Comparison of ENCODE assay signal across 7 mouse cellular contexts in the genomic region with DNA sequence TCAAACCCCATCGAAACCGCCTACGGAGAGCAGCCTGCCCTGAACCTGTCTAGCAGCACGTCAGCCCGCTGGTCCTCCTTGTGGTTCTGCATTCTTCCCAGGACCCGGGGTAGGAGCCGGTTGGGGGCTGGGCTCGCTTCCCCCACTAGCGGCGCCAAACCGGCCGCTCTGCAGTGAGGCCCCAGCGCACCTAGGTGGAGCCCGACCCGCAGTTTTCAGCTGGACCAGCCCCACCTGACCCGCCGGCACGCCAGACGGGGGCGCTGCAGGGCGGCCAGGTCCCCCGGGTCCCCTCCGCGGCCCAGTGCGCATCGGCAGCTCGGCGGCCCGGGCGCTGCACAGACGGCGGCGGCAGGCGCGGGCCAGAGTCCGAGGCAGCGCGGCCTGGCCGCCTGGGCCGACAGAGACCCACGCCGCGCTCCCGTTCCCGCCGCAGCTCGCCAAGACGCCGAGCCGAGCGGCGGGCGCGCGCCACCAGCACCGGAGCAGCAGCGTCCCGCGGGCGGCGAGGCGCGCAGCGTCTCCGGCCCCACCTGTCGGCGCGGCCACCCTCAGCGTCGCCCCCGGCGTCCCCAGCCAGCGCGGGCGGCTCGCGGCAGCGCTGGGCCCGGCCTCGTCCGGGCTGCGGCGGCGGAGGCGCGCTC.
A peak's percentile ranks its signal among the peaks of the same experiment; 100 is the strongest.
DNase-seq lines count a peak whose midpoint lies in the region; ATAC-seq and TF ChIP-seq lines count a peak whose summit lies in the region.

No protein-coding gene starts in this region.

- peak overlapping the region; percentile 74; the same call in 1 of the 2 replicates for H3K27ac ChIP-seq in cerebellum, adult 2 months (ENCODE audit: insufficient read depth, low read length)
- H3K27ac ChIP-seq in forebrain, embryonic 16.5 days (ENCODE audit: low read length): peak overlapping the region; percentile 74
- H3K27ac ChIP-seq in liver, embryonic 12.5 days: no peak overlapping the region
- H3K27ac ChIP-seq in neural tube, embryonic 13.5 days (replicated peaks): peak overlapping the region; percentile 89

- WGBS in cerebellum, adult 2 months: 1% methylated on average over 83 of the region's 86 CpGs
- under 1% methylated on average over 72 of the region's 86 CpGs for WGBS in forebrain, embryonic 16.5 days
- under 1% methylated on average over 53 of the region's 86 CpGs for WGBS in liver, embryonic 12.5 days (ENCODE audit: insufficient replicate concordance)
- under 1% methylated on average over 67 of the region's 86 CpGs for WGBS in neural tube, embryonic 13.5 days

- no peak for TF ChIP-seq POLR2A in cerebellum, adult 2 months (IDR thresholded peaks at IDR 0.05; ENCODE audit: borderline replicate concordance, insufficient read depth, low read length)

- peak; percentile 89 for ATAC-seq in forebrain, embryonic 16.5 days
- ATAC-seq in liver, embryonic 12.5 days: peak; percentile 54
- ATAC-seq in neural tube, embryonic 13.5 days (ENCODE audit: low read depth): peak; percentile 91

- no peaks in the 10 kb centered on the region for H3K9me3 ChIP-seq in forebrain, embryonic 16.5 days (ENCODE audit: control insufficient read depth, low read length)
- H3K9me3 ChIP-seq in liver, embryonic 12.5 days (replicated peaks): no peaks in the 10 kb centered on the region
- no peaks in the 10 kb centered on the region for H3K9me3 ChIP-seq in neural tube, embryonic 13.5 days

- H3K4me3 ChIP-seq in cerebellum, adult 2 months (replicated peaks; ENCODE audit: insufficient read depth, low read depth, low read length): peak overlapping the region; percentile 39
- H3K4me3 ChIP-seq in forebrain, embryonic 16.5 days (replicated peaks; ENCODE audit: low read length): peak overlapping the region; percentile 68
- H3K4me3 ChIP-seq in liver, embryonic 12.5 days: peak overlapping the region; percentile 52
- H3K4me3 ChIP-seq in neural tube, embryonic 13.5 days: peak overlapping the region; percentile 67

- peak; percentile 75 for TF ChIP-seq CTCF in cerebellum, adult 2 months (IDR thresholded peaks at IDR 0.05; ENCODE audit: borderline replicate concordance, insufficient read depth, low read depth, low read length)

- H3K36me3 ChIP-seq in forebrain, embryonic 16.5 days (ENCODE audit: control insufficient read depth, insufficient read depth): no peaks in the 10 kb centered on the region
- no peaks in the 10 kb centered on the region for H3K36me3 ChIP-seq in liver, embryonic 12.5 days
- no peaks in the 10 kb centered on the region for H3K36me3 ChIP-seq in neural tube, embryonic 13.5 days

- peak overlapping the region; percentile 70 for H3K4me2 ChIP-seq in forebrain, embryonic 16.5 days (ENCODE audit: low read length)
- H3K4me2 ChIP-seq in liver, embryonic 12.5 days: peak overlapping the region; percentile 65
- H3K4me2 ChIP-seq in neural tube, embryonic 13.5 days: peak overlapping the region; percentile 95

- no peaks in the 10 kb centered on the region for H3K27me3 ChIP-seq in cerebellum, adult 2 months (ENCODE audit: control insufficient read depth, insufficient read depth, low read length)
- H3K27me3 ChIP-seq in forebrain, embryonic 16.5 days (replicated peaks; ENCODE audit: control insufficient read depth, insufficient read depth, low read length): no peaks in the 10 kb centered on the region
- H3K27me3 ChIP-seq in liver, embryonic 12.5 days (replicated peaks): peaks cover 67% of the 10 kb centered on the region
- H3K27me3 ChIP-seq in neural tube, embryonic 13.5 days: no peaks in the 10 kb centered on the region

- DNase-seq in cerebellum, adult 2 months: peak; percentile 92 to 93
- DNase-seq in heart, postnatal 10 days: peak; percentile 84 to 86
- DNase-seq in kidney, postnatal 36 days: peak; percentile 79 to 91
- DNase-seq in thymus, postnatal 14 days: peak; percentile 12

- intact Hi-C loops in heart, postnatal 10 days (cut with DNase I): loop anchor here (10.0 kb wide), 1 partner anchor 1031 kb away; no protein-coding TSS in a partner anchor

- H3K4me1 ChIP-seq in cerebellum, adult 2 months (ENCODE audit: control insufficient read depth, insufficient read depth, low read length): peaks cover 33% of the 10 kb centered on the region
- H3K4me1 ChIP-seq in forebrain, embryonic 16.5 days (replicated peaks; ENCODE audit: control insufficient read depth, insufficient read depth, low read length): peaks cover 33% of the 10 kb centered on the region
- H3K4me1 ChIP-seq in liver, embryonic 12.5 days: no peaks in the 10 kb centered on the region; the same call in 1 of the 2 replicates
- H3K4me1 ChIP-seq in neural tube, embryonic 13.5 days (replicated peaks): peaks cover 45% of the 10 kb centered on the region

- peak overlapping the region; percentile 83 for H3K9ac ChIP-seq in forebrain, embryonic 16.5 days (replicated peaks; ENCODE audit: low read depth, low read length)
- no peak overlapping the region for H3K9ac ChIP-seq in liver, embryonic 12.5 days
- peak overlapping the region; percentile 96 for H3K9ac ChIP-seq in neural tube, embryonic 13.5 days

Comparison
In these comparisons a context has a peak if more than half of its experiments do, and no peak if none do; other contexts are left out.
1. DNase-seq: peak in every context shown above with its lines; median percentile 92 in cerebellum, adult 2 months; 85 in heart, postnatal 10 days; 85 in kidney, postnatal 36 days; 12 in thymus, postnatal 14 days.